Mouse (Mus musculus) stomach, embryonic 14.5 days (tissue): Measurements from ENCODE around the gene Ralgapb. TPM values are rescaled to one million over a fixed set of nuclear protein-coding genes. Genes with fewer than 3 reads are reported as not detected.
"Not testable (repeated sequence)": the region's sequence is repeated elsewhere in the genome, so short reads cannot be mapped to it uniquely, and the experiment has no call there.

Experiments
- ATAC-seq: fragments of 200-750 bp; cut with Nextera tagmentation; 2 replicates; pipeline ENCODE4 v1.8.0; 2017; ENCODE audit warnings: low read depth, moderate TSS enrichment; ENCODE audit not compliant: insufficient number of reproducible peaks, insufficient read depth, low FRiP score
- H3K27ac ChIP-seq: fragments of 300-500 bp; sonication (generic); 2 replicates; pipeline ENCODE4 v1.5.1; 2014; ENCODE audit warnings: mild to moderate bottlenecking, low read length, moderate library complexity, mixed read lengths
- H3K27me3 ChIP-seq: fragments of 300-500 bp; sonication (generic); 2 replicates; pipeline ENCODE4 v1.6.1; 2014; ENCODE audit warnings: low read length, control low read depth, mixed read lengths; ENCODE audit not compliant: control insufficient read depth, insufficient read depth
- H3K36me3 ChIP-seq: fragments of 300-500 bp; sonication (generic); 2 replicates; pipeline ENCODE4 v1.6.1; 2014; ENCODE audit warnings: mild to moderate bottlenecking, control low read depth, low read length, moderate library complexity, mixed read lengths; ENCODE audit not compliant: control insufficient read depth, insufficient read depth
- H3K4me1 ChIP-seq: fragments of 300-500 bp; sonication (generic); 2 replicates; pipeline ENCODE4 v1.6.1; 2014; ENCODE audit warnings: low read length, control low read depth, mixed read lengths; ENCODE audit not compliant: control insufficient read depth, insufficient read depth
- H3K4me2 ChIP-seq: fragments of 300-500 bp; sonication (generic); replicated peaks from 2 replicates; pipeline ENCODE4 v1.6.1; 2014; ENCODE audit warnings: low read depth, low read length, control low read depth
- H3K4me3 ChIP-seq: fragments of 300-500 bp; sonication (generic); 2 replicates; pipeline ENCODE4 v1.5.1; 2014; ENCODE audit warnings: low read depth, low read length, control low read depth
- H3K9ac ChIP-seq: fragments of 300-500 bp; sonication (generic); replicated peaks from 2 replicates; pipeline ENCODE4 v1.6.1; 2014; ENCODE audit warnings: low read depth, mild to moderate bottlenecking, control low read depth, low read length, moderate library complexity, mixed read lengths
- H3K9me3 ChIP-seq: fragments of 300-500 bp; sonication (generic); 2 replicates; pipeline ENCODE4 v1.6.1; 2016; ENCODE audit warnings: low read depth, low read length, control low read depth; ENCODE audit not compliant: control insufficient read depth
- WGBS: fragments of 180-500 bp; shearing (Covaris S2); extraction: QIAGEN DNeasy Blood & Tissue Kit; methylation state at CpG from one replicate; pipeline ENCODE4 v1.1.7; 2014; 5-methylcytosine and 5-hydroxymethylcytosine counted together
- polyA plus RNA-seq: library from polyadenylated mRNA; unstranded; fragments of >200 nt; fragmentation: Nextera tagmentation; extraction: Ambion mirVana; gene quantifications from 2 replicates; pipeline ENCODE4 v1.2.1, GENCODE M21; 2014

The Ralgapb gene
- polyA plus RNA-seq, 1 experiment from 2014 or later, result 26.8 TPM

GRCm38 (mm10) chr2:158379354-158380078 is 30.1 kb upstream of the Ralgapb start:
- no peak overlapping the region for H3K9ac ChIP-seq
- 45% methylated on average over 13 of the region's 13 CpGs for WGBS
- no peak for ATAC-seq
- no peaks in the 10 kb centered on the region for H3K9me3 ChIP-seq
- 0 out of 2 replicates have a peak, but pooled peaks cover 7% of the 10 kb centered on the region for H3K4me1 ChIP-seq
- H3K4me3 ChIP-seq, result no peak overlapping the region
- no peak overlapping the region for H3K4me2 ChIP-seq
- no peaks in the 10 kb centered on the region for H3K27me3 ChIP-seq
- no peak overlapping the region for H3K27ac ChIP-seq
- H3K36me3 ChIP-seq, result no peaks in the 10 kb centered on the region

GRCm38 (mm10) chr2:158386072-158386471 is 23.6 kb upstream of the Ralgapb start:
- WGBS, result 24% methylated on average over 8 of the region's 8 CpGs
- Histone ChIP-seq H3K9me3 (no peaks in the 10 kb centered on the region), H3K9ac (no peak overlapping the region), H3K4me2 (no peak overlapping the region), H3K27ac (no peak overlapping the region), H3K27me3 (no peaks in the 10 kb centered on the region), H3K4me3 (no peak overlapping the region), H3K36me3 (no peaks in the 10 kb centered on the region), H3K4me1 (no peaks in the 10 kb centered on the region)
- ATAC-seq, result no peak

- WGBS, result 87% methylated on average over 7 of the region's 7 CpGs
- H3K9ac ChIP-seq, result no peak overlapping the region
- H3K27ac ChIP-seq, result no peak overlapping the region
- H3K27me3 ChIP-seq, result no peaks in the 10 kb centered on the region
- no peaks in the 10 kb centered on the region for H3K9me3 ChIP-seq
- H3K4me3 ChIP-seq, result no peak overlapping the region
- ATAC-seq, result no peak
- no peak overlapping the region for H3K4me2 ChIP-seq
- H3K4me1 ChIP-seq, result no peaks in the 10 kb centered on the region
- no peaks in the 10 kb centered on the region for H3K36me3 ChIP-seq
Measured at GRCm38 (mm10) chr2:158389421-158389820, 20.2 kb upstream of the Ralgapb start.

GRCm38 (mm10) chr2:158396369-158396768 is 13.3 kb upstream of the Ralgapb start:
- no peak overlapping the region for H3K4me2 ChIP-seq
- no peaks in the 10 kb centered on the region for H3K9me3 ChIP-seq
- no peak overlapping the region for H3K4me3 ChIP-seq
- no peaks in the 10 kb centered on the region for H3K4me1 ChIP-seq
- no peak overlapping the region for H3K9ac ChIP-seq
- ATAC-seq, result no peak
- H3K27ac ChIP-seq, result no peak overlapping the region
- 89% methylated on average over 6 of the region's 6 CpGs for WGBS
- no peaks in the 10 kb centered on the region for H3K27me3 ChIP-seq
- H3K36me3 ChIP-seq, result no peaks in the 10 kb centered on the region

GRCm38 (mm10) chr2:158397140-158397539 is 12.5 kb upstream of the Ralgapb start:
- H3K36me3 ChIP-seq, H3K4me3 ChIP-seq, H3K4me1 ChIP-seq, H3K9ac ChIP-seq, H3K9me3 ChIP-seq, H3K27me3 ChIP-seq, ATAC-seq, H3K4me2 ChIP-seq, H3K27ac ChIP-seq: not testable (repeated sequence)
- 47% methylated on average over 13 of the region's 13 CpGs for WGBS

DNA sequence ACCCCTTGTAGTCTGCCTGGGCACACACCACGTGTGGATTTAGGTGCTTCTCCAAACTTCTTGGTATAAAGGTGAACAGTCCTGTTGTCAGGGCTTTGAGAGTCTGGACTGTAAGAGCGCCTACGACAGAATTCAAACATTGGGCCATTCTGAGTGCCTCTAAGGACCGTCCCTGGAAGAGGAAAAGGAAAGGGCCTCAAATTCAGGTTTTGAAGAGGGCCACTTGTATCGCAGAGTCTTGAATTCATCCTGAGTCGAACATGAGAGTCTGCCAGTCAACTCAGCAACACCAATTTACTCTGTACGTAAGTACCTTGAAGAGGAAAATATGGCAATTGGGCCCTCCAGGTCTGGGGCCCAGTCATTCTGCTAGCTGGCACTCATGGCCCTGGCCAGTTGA is 6.7 kb upstream of the Ralgapb start:
- no peak overlapping the region for H3K27ac ChIP-seq
- no peaks in the 10 kb centered on the region for H3K36me3 ChIP-seq
- no peaks in the 10 kb centered on the region for H3K4me1 ChIP-seq
- ATAC-seq, result no peak
- no peak overlapping the region for H3K4me3 ChIP-seq
- no peak overlapping the region for H3K9ac ChIP-seq
- no peaks in the 10 kb centered on the region for H3K9me3 ChIP-seq
- no peak overlapping the region for H3K4me2 ChIP-seq
- 87% methylated on average over 7 of the region's 7 CpGs for WGBS
- no peaks in the 10 kb centered on the region for H3K27me3 ChIP-seq

DNA sequence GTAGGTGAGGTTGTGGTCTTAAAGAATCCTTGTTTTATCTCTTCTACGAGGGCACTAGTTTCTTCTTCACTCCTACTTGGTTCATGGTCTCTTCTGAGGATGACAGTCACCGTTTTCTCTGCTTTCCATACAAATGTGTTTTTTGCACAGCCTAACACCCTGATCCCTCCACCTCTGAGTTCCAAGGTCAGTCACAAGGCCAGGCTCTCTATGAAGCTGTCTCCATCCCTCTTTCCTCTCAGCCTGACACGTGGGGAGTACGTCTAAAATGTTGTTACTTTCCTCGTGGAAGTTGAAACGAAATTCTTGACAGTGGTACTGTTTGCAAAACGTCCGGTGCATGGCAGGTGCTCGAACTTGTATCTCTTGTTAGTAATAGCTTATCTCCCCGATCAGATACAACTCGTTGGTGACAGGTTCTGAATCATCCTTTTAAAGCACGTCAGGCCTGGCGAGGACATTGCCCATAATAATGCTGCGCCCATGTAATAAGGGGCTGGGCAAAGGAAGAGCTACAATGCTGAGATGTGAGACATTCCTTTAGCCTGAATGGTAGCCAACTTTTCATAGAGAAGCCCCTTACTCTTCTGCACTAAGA is 552 bp upstream of the Ralgapb start:
- Histone ChIP-seq H3K9ac (0 out of 2 replicates have a peak overlapping the region, but pooled peaks have one; percentile 21), H3K9me3 (no peaks in the 10 kb centered on the region), H3K27me3 (no peaks in the 10 kb centered on the region), H3K4me1 (peaks cover 9% of the 10 kb centered on the region), H3K4me3 (peak overlapping the region; percentile 95), H3K4me2 (peak overlapping the region; percentile 56), H3K36me3 (no peaks in the 10 kb centered on the region), H3K27ac (no peak overlapping the region)
- peak; percentile 5; the same call in 1 of the 2 replicates for ATAC-seq
- 18% methylated on average over 14 of the region's 14 CpGs for WGBS

DNA sequence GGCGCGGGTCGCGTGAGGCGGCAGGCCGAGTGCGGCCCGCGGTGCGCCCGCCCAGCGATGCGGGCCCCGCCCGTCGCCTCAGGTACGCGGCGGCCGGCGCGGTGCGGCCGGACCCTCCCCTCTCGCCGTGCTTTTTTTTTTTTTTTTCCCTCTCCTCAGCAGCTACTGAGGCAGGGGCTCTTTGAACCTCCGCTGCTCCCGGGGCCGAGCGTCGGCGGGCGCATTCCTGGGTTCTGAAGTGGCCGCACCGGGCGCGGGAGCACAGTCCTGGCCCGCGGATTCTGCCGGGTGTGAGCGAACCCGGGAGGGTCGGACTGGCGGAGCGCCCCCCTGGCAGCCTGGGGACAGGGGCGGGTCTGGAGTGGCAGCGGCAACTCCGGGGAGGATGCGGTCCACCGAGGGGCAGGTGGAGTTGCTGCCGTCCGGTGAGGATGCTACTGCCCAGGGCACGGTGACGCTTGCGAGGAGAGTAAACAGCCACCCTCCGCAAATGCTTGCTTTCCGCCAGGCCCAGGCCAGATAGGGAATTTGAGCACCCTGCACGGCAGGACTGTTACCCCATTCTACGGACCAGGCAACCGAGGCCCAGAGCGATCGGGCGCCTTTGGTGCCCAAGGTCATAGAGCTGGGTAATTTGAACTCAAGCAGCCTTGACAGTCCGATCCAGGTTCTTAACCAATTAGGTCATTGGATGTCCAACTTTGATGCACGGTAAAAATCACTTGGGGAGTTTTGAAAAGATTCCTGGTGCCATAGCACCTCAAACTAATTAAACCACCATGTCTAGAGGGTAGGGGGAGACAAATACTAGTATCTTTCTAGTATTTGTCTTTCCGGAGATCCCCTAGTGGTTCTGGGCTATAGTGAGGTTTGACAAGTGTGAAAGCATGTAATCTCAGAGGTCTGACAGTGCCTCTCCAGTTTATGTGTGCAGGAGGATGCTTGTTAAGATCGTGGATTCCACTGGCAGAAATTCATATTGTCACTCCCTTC is 670 bp downstream of the Ralgapb start:
- Histone ChIP-seq H3K27me3 (no peaks in the 10 kb centered on the region), H3K27ac (peak overlapping the region; percentile 84), H3K4me3 (peak overlapping the region; percentile 95), H3K36me3 (no peaks in the 10 kb centered on the region), H3K9me3 (no peaks in the 10 kb centered on the region), H3K9ac (peak overlapping the region; percentile 78), H3K4me1 (peaks cover 9% of the 10 kb centered on the region), H3K4me2 (peak overlapping the region; percentile 83)
- peak; percentile 75 for ATAC-seq
- 3% methylated on average over 39 of the region's 67 CpGs for WGBS
